Mouse (Mus musculus): ENCODE measurements around the gene Rps27a. TPM values are rescaled to one million over a fixed set of nuclear protein-coding genes. Genes with fewer than 3 reads are reported as not detected.
A peak's percentile ranks its signal among the peaks of the same experiment; 100 is the strongest.

Rps27a gene
- total and polyA plus RNA-seq, 3 experiments, result 560 to 2,403 (median 1,339) TPM

DNA sequence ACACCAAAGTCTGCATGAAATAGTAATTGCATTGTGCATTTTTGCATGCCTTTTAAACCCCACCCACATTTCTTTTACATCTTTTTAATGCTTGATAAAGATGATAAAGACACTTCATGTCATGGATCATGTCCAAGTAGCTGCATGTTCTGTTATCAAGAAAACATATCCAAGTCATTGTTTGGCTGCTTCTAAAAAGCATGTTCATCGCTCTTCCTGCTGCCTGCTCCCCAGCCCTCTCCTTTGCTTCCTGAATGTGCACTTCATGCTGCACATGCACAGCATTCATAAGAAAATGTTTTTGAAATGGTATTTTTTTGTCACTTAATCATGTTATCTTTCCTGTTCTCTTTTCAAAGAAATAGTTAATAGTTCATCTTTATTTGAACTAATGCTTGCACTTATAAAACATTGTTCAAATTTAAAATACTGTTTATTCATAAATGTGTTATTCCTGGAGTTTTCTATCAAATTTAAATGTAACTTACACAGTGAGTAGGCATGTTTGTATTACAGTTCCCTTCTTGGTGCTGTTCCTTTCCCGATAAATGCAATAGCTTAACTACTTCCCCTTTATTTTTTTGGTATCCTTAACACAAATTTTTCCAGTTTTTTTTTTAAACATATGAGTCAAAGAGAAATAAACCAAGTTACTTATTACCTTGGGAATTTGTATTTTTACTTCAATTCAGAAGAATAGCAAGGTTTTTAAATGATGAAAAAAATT lies 42.8 kb downstream of the Rps27a start:
- peak; percentile 75 for DNase-seq (ENCODE audit: low read depth, low spot score)
- H3K36me3 ChIP-seq (ENCODE audit: control insufficient read depth in 1 of 2, insufficient read depth in 2 of 2, low read length in 2 of 2), result peaks cover 0 to 35% of the 10 kb centered on the region in 2 experiments; a peak in 2 of 4 replicates
- H3K27ac ChIP-seq (ENCODE audit: control insufficient read depth, low read depth, low read length), result peak overlapping the region; percentile 98
- peak; percentile 68; the same call in 1 of the 2 replicates for TF ChIP-seq ETS1 (IDR thresholded peaks at IDR 0.05; ENCODE audit: low read depth, low read length)
- peak; percentile 87 for TF ChIP-seq ZNF384 (IDR thresholded peaks at IDR 0.05; ENCODE audit: low read depth, low read length)
- peak; percentile 33; the same call in 1 of the 2 replicates for TF ChIP-seq MYC (IDR thresholded peaks at IDR 0.05; ENCODE audit: low read depth, low read length)
- no peak for TF ChIP-seq CHD2 (IDR thresholded peaks at IDR 0.05; ENCODE audit: low read length)
- no peak for TF ChIP-seq SMC3 (IDR thresholded peaks at IDR 0.05; ENCODE audit: low read depth, low read length)
- TF ChIP-seq MAX (IDR thresholded peaks at IDR 0.05; ENCODE audit: low read length), result no peak; the same call in 1 of the 2 replicates
- TF ChIP-seq TCF12 (IDR thresholded peaks at IDR 0.05; ENCODE audit: low read depth, low read length), result peak; percentile 68
- TF ChIP-seq MAFK (IDR thresholded peaks at IDR 0.05; ENCODE audit: borderline replicate concordance, low read depth, low read length), result no peak
- no peak for TF ChIP-seq MEF2A (IDR thresholded peaks at IDR 0.05; ENCODE audit: extremely low read depth, insufficient replicate concordance, low read depth, low read length, poor library complexity, severe bottlenecking)
- no peak for TF ChIP-seq POLR2A (IDR thresholded peaks at IDR 0.05; ENCODE audit: control insufficient read depth in 1 of 2, insufficient read depth in 1 of 2, low read depth in 1 of 2, low read length in 2 of 2, poor library complexity in 1 of 2)
- TF ChIP-seq MAZ (IDR thresholded peaks at IDR 0.05; ENCODE audit: low read depth, low read length), result no peak
- no peak for TF ChIP-seq NRF1 (IDR thresholded peaks at IDR 0.05; ENCODE audit: insufficient read depth, low read depth, low read length, poor library complexity, severe bottlenecking)
- TF ChIP-seq E2F4 (IDR thresholded peaks at IDR 0.05; ENCODE audit: borderline replicate concordance, low read depth, low read length), result no peak
- no peak for TF ChIP-seq POLR2AphosphoS5 (IDR thresholded peaks at IDR 0.05; ENCODE audit: borderline replicate concordance, low read depth, low read length)
- peak; percentile 48 for TF ChIP-seq RCOR1 (IDR thresholded peaks at IDR 0.05; ENCODE audit: low read depth, low read length)
- TF ChIP-seq ZMIZ1 (IDR thresholded peaks at IDR 0.05; ENCODE audit: low read depth, low read length), result no peak
- TF ChIP-seq USF1 (IDR thresholded peaks at IDR 0.05; ENCODE audit: low read depth, low read length), result no peak
- TF ChIP-seq NELFE (IDR thresholded peaks at IDR 0.05; ENCODE audit: low read depth, low read length), result no peak
- peak; percentile 14; the same call in 1 of the 2 replicates for TF ChIP-seq MYB (IDR thresholded peaks at IDR 0.05; ENCODE audit: low read depth, low read length)
- no peak for TF ChIP-seq POLR2AphosphoS2 (IDR thresholded peaks at IDR 0.05; ENCODE audit: low read length)
- no peak for TF ChIP-seq ZC3H11A (IDR thresholded peaks at IDR 0.05; ENCODE audit: low read depth, low read length)
- no peak for TF ChIP-seq UBTF (IDR thresholded peaks at IDR 0.05; ENCODE audit: borderline replicate concordance, insufficient read depth, low read depth, low read length)
- TF ChIP-seq GATA1 (IDR thresholded peaks at IDR 0.05; ENCODE audit: low read depth, low read length), result peak; percentile 64
- TF ChIP-seq SIN3A (IDR thresholded peaks at IDR 0.05; ENCODE audit: low read length), result peak; percentile 60
- TF ChIP-seq CTCF (IDR thresholded peaks at IDR 0.05 in 2 of 3, conservative IDR thresholded peaks at IDR 0.05 in 1 of 3; ENCODE audit: control insufficient read depth in 1 of 3, insufficient read depth in 1 of 3, low read depth in 2 of 3, low read length in 3 of 3, poor library complexity in 1 of 3, severe bottlenecking in 1 of 3), result no peak
- no peak for TF ChIP-seq RAD21 (IDR thresholded peaks at IDR 0.05; ENCODE audit: low read depth, low read length)
- TF ChIP-seq MXI1 (IDR thresholded peaks at IDR 0.05; ENCODE audit: low read depth, low read length), result no peak; the same call in 1 of the 2 replicates
- no peak for TF ChIP-seq TBP (IDR thresholded peaks at IDR 0.05; ENCODE audit: low read depth, low read length)
- TF ChIP-seq TAL1 (IDR thresholded peaks at IDR 0.05; ENCODE audit: low read length), result 0 out of 2 replicates have a peak, but pooled peaks have one; percentile 9
- no peak for TF ChIP-seq ZKSCAN1 (IDR thresholded peaks at IDR 0.05; ENCODE audit: low read depth, low read length)
- TF ChIP-seq USF2 (IDR thresholded peaks at IDR 0.05; ENCODE audit: borderline replicate concordance in 1 of 2, insufficient read depth in 1 of 2, low read depth in 1 of 2, low read length in 2 of 2), result no peak
- no peak for TF ChIP-seq KAT2A (conservative IDR thresholded peaks at IDR 0.05; ENCODE audit: low read depth, low read length)
- 0 out of 2 replicates have a peak, but pooled peaks have one; percentile 30 for TF ChIP-seq CHD1 (IDR thresholded peaks at IDR 0.05; ENCODE audit: low read depth, low read length)
- TF ChIP-seq ELF1 (IDR thresholded peaks at IDR 0.05; ENCODE audit: low read depth, low read length), result no peak
- TF ChIP-seq HCFC1 (IDR thresholded peaks at IDR 0.05; ENCODE audit: low read depth, low read length), result 0 out of 2 replicates have a peak, but pooled peaks have one; percentile 3
- no peak for TF ChIP-seq JUND (IDR thresholded peaks at IDR 0.05; ENCODE audit: low read depth, low read length)

More for the DNA sequence above, 42.8 kb downstream of the Rps27a start:
- Histone ChIP-seq H3K9ac (ENCODE audit: control insufficient read depth, low read depth, low read length, poor library complexity, severe bottlenecking) (peak overlapping the region; percentile 43), H3K4me3 (ENCODE audit: control insufficient read depth in 1 of 2, insufficient read depth in 1 of 2, low read depth in 2 of 2, low read length in 2 of 2) (peak overlapping the region in 1 of 2 experiments; percentile 11; a peak in 1 of 4 replicates), H3K4me1 (ENCODE audit: control insufficient read depth in 1 of 2, insufficient read depth in 2 of 2, low read length in 2 of 2) (peaks cover 18 to 36% of the 10 kb centered on the region in 2 experiments), H3K79me2 (ENCODE audit: control insufficient read depth, insufficient read depth, low read length, poor library complexity) (no peaks in the 10 kb centered on the region), H3K9me3 (replicated peaks; ENCODE audit: insufficient read depth, low read length) (no peaks in the 10 kb centered on the region), H3K27me3 (ENCODE audit: control insufficient read depth in 1 of 2, insufficient read depth in 2 of 2, low read length in 2 of 2) (no peaks in the 10 kb centered on the region)
